Mouse (Mus musculus) layer of hippocampus, adult 9-11 months (tissue): ENCODE results near the gene Tfap2b.

ENCODE experiments used
- DNase-seq: peaks from one replicate; pipeline ENCODE4 v3.0.0; 2022

The Tfap2b gene

DNA sequence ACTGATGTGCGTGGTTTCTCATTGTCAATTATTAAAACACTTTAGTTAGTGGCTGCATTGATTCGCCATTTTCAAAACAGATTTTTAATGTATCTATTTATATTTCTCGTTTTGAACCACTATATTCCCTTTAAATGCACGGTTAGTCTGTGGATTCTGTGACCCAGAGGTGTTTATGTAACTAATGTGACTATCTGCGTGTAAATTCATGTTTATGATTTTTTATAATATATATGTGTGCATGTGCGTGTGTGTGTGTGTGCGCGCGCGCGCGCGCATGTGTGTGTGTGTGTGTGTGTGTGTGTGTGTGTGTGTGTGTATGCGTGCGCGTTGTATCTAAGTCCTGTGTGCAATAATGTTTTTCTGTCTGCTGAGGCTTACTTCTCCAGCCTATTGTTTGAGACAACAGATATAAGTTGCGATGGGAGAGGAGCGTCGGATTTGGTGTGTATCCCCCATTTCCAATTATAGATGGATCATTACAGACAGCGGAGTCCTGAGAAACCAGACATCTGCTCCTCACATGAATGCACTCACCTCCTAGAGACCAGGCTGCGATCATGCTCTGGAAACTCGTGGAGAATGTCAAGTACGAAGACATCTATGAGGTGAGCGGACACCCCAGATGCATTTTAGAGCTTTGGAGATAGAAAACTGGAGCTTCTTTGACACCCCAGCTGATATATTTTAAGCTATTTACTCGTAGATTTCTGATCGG, at the start of gene Tfap2b:
TSS of gene Tfap2b (plus strand) at position 274 of the 718 bp plus-strand sequence.
- no peak for DNase-seq

DNA sequence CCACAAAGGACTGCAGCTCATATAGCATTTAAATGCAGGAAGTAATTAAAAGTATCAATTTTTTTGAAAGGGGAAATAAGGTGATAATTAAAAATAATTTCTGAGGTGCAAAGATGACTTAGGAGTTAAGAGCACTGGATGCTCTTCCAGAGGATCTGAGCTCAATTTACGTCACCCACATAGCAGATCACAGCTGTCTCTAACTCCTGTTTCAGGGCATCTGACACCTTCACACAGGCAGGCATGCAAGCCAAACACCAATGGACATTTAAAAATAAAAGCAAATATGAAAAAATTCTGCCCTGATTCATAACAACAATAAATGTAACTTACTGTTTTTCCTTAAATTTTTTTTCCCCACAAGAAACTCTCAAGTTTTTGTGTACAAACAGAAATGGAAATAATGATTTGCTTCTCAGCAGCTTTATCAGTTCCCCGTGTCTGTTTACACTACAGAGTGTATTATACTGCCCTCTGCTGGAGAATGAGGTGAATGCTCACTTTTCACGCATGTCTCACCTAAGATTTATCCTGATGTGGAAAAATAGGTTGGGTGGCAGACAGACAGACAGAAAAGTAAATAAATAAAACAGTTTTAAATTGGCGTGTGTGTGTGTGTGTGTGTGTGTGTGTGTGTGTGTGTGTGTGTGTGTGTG, 29.8 kb upstream of the Tfap2b start:
- DNase-seq, result no peak

DNA sequence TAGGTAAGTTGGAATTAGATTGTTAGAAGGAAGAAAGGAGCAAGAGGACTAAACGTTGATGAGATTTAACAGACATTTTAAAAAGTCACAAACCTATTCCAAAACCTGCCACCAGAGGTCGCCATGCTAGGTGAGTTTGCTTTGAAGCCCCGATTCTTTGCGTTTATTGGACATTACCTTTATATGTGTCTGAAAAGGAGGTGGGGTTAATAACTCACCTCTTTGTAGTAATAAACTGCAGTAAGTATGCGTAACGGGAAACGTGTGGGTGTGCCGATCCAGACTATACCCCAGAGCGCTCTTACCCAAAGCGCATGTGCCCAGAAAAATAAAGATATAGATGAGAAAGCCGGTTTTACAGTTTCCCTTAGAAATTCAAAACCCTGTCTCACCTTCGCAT, 3.1 kb upstream of the Tfap2b start:
- no peak for DNase-seq

DNA sequence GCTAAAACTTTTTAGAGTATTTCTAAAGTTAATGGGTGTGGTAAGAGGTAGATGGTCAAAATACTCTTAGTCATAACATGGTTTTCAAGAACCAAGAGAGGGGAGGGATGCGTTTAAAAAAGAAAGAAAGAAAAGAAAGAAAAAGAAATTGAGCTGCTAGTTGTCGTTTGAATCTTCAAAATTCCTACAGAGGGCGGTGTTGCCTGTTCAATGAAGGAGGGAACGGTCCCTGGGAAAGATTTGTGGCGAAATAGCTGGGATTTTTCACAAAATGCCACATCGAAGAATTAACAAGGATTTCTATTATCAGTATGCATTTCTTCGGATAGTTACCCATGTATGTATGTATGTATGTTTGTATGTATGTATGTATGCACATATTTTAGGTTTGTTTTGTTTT, 2.5 kb upstream of the Tfap2b start:
- no peak for DNase-seq

DNA sequence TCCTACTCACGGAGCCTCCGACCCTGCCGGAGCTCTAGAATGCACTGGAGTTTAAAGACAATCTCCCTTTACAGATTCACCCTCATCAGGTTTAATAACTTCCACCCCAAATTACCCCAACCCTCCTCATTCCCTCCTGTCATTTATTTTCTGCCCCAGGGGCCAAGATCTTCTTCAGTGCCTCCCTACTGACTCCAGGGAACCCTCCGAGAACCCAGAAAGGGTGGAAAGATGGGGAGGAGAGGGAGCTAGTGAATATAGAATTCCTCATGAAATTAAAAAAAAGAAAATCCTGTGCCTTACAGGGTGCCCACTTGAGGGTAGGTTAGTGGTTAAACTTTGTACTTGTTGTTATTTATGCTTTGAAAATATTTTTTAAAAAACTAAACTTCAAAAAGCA, 1.1 kb upstream of the Tfap2b start:
- DNase-seq, result no peak

DNA sequence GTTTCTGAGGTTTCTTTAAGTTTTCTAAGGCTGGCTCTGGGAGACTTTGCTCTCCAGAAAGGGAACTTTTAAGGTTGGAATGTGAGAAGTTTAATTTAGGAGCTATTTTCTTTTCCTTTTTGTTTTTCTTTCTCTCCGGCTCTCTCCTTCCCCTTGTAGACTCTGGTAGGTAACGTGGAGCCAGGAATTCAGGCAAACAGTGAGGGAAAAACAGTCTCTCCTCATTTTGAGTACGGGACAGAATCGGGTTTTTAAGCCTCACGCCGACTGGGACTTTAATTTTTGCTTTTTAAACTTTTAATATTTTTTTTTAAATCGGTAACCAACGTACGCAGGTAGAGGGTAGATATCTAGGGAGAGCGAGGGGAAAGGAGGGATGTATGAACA, 638 bp downstream of the Tfap2b start:
- no peak for DNase-seq

DNA sequence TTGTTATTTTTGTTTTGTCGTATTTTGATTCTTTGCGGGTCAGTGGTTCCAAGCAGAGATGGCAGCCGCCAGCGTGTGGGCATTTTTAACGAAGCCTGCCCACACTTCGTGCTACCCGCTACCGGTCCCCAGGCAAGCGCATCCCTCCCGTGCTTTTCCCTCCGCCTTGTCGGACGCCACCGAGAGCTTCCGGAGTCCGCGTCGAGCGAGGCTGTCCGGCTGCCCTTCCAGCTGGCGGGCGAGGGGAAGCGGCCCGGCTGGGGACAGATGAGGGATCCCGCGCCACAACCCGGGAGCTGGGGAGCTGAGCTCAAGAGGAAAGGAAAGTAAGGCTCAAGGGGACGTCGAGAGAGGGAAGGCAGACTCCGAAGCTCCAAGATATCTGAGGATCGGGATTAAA, 1.1 kb downstream of the Tfap2b start:
- DNase-seq, result no peak

DNA sequence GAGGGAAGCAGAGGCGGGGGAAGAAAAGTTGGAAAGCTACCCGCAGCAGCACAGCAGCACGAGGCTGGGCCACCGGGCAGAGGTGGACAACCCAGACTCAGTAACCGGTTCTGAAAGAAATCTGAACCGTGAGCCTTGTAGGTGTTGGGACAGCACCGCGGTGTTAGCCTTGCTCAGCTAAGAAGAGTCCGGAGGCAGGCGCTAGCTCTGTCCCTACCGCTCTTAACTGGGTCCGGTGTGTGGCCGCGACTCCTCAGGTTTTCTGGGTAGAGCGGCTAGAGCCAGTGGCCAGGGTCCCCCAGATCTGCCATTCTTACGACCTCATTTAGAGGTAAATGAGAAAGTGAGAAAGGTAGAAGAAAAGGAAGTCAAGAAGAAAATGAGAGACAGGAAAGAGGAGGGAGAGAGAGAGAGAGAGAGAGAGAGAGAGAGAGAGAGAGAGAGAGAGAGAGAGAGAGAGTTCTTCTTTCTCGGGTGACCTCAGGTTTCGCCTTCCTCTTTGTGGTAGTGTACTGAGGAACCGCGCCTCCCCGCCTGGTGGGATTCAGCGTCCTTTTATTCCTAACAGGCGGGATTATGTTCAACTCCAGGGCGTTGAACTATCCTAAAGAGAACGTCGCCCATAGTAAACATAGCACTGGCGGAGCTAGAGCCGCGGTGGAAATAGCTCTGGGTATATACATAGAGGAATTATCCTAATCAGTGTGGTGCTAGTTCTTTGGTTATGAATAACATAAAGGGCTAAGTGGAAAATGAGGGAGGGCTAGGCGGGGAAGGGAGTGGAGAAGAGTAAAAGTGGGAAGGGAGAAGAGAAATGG, 1.7 kb downstream of the Tfap2b start:
- DNase-seq, result no peak

DNA sequence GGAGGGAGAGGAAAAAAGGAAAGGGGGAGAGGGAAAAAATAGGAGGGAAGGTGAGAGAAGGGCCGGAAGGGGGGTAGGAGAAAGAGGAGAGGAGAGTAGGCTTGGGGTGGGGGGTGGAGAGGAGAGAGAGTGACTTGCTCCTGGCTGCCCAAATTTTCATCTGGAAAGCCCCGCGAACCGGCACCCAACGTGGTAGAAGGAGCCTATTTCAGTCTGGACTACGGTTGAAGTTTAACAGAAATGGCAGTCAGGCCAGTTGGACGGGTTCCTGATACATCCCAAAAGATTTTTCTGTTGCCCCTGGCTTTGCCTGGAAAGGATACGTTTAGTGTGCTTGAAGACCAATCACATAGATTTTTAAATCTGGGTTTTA, 2.3 kb downstream of the Tfap2b start:
- DNase-seq, result no peak

DNA sequence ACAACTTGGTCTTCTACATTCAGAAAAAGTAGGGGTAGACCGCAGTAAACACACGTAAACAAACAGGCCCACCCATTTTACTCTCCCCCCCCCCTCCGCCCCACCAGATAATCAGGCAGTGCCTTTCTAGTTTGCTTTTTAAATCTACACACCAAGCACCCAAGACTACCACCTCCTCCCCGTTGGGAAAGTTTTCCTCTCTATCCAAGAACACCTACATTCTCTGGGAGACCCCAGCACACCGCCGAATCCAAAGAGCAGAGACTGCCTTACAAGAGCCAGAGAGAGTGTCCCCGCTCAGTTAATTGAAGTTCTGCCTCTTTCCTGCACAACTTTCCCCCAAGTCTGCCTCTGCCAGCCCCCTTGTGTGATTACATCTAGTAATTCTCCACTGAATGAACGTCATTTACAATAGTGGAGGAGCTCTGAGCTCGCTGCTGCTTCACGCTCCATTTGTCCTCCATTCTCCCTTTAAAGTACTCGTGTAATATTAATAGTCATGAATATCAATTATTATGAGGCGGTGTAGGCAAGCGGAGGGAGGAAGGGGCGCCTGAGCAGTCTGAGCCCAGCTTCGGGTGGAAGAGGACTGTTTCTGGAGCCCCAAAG, 2.9 kb downstream of the Tfap2b start:
- DNase-seq, result no peak

DNA sequence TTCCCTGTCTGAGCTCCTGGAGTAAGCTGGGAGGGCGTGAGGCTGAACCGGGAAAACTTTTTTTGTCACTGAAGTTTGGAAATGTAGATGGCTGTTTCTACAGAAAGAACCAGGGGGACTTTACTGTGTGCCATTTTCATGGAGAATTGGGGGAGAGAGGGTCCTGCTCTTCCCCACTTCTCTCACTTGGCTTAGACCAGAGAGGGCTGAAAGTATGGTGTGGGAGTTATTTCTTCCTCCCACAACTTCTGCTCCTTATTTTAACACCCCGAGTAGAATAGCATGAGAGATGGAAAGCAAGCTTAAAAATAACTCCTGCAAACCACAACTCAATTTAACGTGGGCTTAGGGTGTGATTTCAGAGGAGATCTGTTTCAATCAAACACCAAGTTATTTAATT, 4.0 kb downstream of the Tfap2b start:
- DNase-seq, result no peak

DNA sequence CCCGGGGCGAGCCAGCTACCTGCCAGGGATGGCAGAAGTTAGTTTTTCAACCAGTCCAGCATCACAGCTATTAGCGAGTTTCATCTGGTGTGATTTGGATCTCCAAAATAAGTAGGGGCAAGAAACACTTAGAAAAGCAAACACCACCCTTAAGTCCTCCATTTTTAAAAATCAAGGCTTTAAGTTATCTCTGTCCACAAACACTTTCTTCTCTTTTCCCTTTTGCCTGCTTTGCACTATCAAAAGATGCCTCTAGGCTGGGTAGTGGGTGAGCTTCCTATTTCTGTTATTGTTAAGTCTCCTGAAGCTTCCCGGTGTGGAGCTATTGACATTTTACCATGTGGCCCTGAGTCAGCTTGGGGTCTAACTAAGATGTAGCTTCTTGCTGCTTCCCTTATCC, 4.5 kb downstream of the Tfap2b start:
- DNase-seq, result no peak

DNA sequence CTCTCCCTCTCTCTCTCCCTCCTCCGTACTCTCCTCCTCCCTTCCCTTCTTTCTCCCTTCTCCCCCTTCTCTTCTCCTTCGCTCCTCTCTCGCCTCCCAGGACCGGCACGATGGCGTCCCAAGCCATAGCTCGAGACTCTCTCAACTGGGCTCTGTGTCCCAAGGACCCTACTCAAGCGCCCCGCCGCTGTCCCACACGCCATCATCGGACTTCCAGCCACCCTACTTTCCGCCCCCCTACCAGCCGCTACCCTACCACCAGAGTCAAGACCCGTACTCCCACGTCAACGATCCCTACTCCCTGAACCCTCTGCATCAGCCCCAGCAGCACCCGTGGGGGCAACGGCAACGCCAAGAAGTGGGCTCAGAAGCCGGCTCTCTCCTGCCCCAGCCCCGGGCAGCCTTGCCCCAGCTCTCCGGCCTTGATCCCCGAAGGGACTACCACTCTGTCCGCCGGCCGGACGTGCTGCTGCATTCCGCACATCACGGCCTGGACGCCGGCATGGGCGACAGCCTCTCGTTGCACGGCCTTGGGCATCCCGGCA, 5.2 kb downstream of the Tfap2b start:
- no peak for DNase-seq

DNA sequence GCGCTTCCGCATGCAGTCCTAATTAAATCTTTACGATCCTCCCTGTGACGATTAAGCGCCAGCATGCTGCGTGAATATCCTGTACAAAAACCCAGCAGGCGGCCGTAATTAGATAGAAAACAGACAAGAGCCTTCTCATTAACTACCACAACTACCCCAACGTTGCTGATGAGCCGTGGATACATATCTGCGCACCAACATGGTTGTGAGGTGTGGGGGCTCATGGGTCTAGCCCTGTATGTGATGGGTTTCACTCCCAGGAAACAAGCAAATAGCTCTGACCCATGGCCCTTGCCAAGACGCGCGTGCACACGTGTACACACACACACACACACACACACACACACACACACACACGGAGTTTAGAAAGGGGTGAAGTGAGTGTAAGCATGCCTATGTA, 8.7 kb downstream of the Tfap2b start:
- DNase-seq, result no peak

DNA sequence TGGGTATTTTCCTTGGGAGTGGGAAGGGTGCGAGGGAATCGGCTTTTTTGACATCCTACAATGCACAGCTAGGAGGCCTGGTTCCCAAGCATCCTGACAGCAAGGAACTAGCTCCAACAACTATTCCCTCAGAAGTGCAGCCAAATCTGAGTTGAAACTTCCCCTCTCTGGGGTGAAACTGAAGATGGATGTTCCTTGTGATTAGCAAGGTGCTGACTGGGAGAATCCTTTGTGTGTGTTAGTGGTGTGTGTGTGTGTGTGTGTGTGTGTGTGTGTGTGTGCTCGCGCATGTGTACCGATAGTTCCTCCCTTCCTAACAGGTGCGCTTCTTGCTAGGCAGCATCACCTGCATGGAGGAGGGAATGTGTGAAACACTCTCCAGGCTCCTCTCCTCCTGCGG, 9.5 kb downstream of the Tfap2b start:
- no peak for DNase-seq

DNA sequence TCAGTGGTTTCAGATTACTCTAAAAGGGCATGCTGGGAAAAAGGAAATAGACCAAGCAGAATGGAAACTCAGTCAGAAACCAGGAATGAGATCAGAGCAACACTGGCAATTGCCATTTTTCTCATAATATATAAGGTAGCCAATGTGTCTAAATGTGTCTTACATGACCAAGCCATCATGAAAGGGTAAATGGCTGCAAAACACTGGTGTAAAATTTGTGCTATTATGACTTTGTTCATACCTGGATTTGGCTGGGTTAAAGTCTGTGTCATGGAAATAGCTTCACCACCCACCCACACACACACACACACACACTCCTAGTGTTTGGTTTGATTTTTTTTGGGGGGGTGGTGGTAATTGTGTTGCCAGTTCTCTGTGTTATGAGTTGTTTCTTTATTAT, 10.7 kb downstream of the Tfap2b start:
- no peak for DNase-seq

DNA sequence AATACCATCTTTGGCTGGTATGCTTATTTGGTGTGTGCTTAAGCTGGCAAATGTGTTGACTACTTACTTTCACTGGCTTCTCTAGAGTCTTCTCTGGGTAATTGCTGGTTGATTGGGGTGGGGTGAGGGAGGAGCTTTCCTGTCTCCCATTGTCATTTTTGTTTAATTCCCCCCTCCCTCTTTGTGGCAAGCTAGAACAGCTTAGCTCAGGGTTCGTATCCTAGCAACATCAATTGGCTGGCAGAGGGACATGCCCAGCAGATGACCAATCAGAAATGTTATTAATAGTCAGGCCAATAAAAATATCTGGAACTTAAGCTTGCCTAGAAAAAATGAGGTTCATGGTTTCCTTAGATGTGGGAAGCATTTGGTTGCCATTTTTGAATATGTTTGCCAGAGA, 11.8 kb downstream of the Tfap2b start:
- no peak for DNase-seq

DNA sequence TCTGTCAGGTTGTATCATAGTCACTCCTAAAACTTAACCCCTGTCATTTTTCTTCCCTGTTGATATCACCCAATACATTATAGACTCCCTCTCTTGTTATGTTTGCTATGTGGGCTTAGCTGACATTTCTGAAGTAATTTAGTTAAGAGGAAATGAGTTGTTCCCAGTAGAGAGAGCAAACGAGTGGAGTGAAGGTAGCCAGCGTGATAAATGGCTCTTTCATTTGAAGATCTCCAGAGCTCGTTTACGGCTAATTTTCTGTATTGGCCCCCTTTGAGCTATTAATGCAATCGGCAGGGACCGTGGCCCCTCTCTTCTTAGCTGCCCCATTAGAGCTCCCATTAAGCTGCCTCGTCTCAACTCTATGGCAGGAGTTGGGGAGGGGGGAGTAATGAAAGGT, 12.9 kb downstream of the Tfap2b start:
- no peak for DNase-seq

DNA sequence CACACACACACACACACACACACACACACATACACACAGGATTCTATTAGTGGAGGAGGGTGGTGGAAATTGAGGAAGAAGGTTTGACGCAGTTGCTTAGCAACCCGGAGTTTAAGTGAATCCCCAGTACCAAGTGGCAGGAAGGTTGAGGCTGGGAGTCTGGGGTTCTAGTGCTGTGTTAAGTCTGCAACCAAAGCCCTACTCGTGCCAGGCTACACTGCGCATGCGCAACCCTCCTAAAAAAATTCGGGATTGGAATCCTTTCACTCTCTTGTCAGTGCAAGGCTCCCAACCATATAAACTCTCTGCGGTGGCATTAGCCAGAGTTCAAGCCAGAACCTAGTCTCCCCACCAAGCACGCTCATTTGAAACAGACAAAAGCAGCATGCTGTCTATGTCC, 18.0 kb downstream of the Tfap2b start:
- DNase-seq, result no peak

DNA sequence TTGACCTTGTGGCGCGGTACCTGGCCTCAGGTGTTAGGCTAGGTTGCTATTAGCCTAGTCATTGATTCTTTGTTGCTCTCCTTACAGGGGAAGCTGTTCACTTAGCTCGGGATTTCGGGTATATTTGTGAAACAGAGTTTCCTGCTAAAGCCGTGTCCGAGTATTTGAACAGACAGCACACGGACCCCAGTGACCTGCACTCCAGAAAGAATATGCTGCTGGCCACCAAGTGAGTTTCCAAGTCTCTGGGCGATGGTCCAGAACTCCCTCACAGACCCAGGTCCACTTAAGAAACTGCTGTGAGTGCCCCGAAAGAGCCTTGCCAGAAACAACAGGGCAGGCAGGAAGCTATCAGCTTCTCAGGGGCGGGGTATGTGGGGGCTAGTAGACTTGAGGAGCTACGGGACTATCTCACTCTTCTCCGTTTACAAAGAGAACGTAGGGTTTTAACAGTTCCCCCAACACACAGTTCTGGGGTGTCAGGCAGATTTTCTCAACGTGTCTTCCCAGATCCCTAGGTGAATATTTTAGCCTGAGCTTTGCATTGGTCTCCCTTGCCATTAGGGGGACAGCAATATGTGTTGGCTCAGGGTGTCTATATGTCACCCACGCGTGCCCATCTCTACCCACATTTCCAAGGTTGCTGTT, 22.3 kb downstream of the Tfap2b start:
- no peak for DNase-seq

DNA sequence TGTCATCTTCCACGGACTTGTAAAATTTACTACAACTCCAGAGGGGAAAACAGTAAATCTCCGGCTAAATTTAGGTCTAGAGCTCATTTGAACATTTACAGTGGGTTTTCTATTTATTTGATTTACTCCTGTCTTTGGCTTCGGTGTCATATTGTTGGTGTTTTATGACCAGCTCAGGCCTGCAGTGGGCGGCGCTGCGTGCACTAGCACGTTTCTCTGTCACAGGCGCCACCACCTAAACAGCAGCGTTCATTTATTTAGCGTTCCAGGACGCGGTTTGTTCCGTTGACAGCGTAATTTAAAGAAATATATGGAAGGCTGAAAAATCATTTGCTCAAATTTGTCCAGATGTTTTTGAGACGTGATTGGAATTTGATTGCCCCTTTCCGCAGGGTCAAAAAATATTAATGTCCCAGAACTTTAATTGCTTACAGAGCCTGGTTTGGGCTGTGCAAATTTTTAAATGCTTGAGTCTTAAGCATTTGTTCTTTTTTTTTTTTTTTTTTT, 22.9 kb downstream of the Tfap2b start:
- no peak for DNase-seq

DNA sequence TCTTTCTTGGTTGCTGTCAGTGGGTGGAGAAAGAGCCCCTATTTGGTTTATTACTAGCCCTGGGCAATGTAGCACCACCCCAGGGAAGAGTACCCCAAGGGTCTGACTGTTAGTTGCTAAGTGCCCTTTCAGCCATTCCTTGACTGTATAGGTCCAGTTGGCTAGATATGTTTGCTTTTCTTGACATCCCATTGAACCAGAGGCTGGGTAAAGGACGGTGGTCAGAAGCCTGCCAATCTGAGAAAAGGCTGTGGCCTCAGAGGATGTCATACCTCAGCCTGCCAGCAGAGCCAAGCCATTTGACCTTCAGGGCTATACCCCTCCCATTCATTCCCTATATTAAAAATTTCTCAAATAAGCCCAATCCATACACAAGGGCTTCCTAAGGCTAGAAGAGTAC, 24.0 kb downstream of the Tfap2b start:
- no peak for DNase-seq

DNA sequence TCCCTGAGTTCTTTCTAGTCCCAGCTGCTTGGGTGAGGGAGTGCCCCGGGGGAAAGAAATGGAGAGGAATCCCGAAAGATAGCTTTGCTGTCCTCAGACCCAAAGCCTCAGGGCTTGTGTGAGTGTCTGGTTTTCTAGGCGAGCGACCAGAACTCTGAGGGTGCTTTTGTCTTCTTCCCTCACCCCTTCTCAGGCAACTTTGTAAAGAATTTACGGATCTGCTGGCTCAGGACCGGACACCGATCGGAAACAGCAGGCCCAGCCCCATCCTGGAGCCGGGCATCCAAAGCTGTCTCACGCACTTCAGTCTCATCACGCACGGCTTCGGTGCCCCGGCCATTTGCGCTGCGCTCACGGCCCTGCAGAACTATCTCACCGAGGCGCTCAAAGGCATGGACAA, 25.1 kb downstream of the Tfap2b start:
- DNase-seq, result no peak
